Mouse (Mus musculus): Measurements from ENCODE around the gene Rbm26.
A peak's percentile ranks its signal among the peaks of the same experiment; 100 is the strongest.

Rbm26 gene

DNA sequence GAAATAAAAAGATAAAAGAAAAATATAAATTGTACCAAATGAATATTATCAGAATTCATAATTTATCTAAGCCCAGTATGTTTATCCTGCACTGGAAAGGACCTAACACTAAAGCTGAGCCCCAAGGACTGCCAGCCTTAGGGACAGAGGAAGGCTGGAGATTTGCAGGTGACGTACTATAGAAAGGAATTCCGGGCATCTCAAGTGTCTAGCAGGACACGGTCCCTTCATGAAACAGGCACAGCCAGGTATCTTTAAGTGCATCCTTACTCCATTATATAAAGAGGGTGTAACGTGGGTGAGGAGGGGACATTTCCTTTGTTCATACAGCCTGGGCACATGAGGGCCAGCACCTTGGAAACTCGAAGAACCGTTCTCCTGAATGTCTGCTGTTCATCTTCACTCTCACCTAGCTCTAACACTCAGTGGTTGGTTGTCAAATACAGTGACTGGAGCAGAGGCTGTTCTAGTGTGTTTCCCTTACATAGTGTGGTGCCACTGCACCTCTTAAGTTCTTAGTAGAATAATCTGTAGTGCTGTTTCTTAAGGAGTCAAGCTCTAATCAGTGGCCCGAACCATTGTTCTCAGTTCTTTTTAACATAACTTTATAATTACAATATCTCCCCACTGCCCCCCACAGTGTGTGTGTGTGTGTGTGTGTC lies 91.7 kb downstream of the Rbm26 start:
- DNase-seq: peak; percentile 56

GRCm38 (mm10) chr14:105084757-105085330 lies 92.3 kb downstream of the Rbm26 start:
- DNase-seq: peak; percentile 89

DNA sequence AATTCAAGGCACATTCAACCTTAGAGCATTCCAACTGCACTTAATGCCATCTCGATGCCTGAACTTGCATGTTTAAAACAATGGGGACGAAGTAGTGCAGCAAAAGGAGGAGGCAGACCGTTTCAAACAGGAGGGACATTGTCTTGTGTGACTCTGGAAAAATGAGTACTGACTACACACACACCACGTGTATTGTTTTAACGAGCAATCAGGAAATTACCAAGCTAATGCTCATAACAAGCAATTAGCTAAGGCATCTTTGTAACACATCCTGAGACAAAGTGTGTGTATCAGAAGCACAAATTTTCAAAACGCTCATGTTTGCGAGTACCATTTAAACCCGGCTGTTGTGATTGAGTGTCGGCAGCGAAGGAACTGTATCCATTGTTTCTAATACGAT lies 93.0 kb downstream of the Rbm26 start:
- peak; percentile 78 for DNase-seq

DNA sequence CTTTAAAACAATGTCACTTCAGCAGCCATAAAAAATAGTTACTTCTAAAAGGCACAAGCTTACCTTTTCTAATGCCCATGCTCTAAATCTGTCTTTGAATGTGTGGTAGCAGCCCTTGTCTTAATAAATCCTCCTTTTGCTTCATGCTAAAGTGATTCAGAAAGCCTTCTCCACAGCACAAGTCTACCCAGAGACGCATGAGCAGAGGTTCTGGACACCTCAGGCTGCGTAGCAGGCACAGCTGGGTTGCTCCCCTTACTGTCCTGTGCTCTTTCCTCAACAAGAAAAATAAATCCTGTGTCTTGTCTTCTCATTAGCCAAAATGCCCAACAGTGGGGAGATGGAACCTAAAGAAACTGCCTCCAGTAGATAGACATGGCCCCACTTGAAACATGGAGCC lies 102.4 kb downstream of the Rbm26 start:
- DNase-seq: no peak

GRCm38 (mm10) chr14:105074376-105074775 lies 102.8 kb downstream of the Rbm26 start:
- DNase-seq: no peak

DNA sequence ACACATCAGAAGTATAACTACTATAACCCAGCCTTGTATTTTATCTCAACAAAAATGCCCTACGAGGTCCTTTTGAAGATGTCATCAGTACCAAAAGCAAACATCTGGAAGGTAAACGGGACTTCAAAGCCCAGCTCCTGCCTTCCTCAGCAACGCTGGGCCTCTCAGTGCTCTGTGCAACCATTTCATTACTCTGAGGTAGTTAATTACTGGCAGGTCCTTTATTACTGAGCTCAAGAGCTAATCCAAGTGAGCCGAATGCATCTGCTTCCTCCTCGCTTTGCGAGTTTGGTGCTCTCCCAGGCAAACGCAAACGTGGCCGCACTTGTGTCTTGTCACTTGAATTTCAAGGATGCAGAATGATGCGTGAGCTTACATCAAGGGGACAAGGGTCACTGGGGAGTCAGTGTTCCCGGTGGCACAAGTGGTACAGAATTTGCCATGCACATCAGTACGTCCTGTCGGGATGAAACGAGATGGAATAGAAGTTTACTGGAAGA lies 106.1 kb downstream of the Rbm26 start:
- DNase-seq: peak; percentile 39

- DNase-seq: peak; percentile 18
These were observed 106.7 kb downstream of the Rbm26 start for GRCm38 (mm10) chr14:105070258-105071009.

DNA sequence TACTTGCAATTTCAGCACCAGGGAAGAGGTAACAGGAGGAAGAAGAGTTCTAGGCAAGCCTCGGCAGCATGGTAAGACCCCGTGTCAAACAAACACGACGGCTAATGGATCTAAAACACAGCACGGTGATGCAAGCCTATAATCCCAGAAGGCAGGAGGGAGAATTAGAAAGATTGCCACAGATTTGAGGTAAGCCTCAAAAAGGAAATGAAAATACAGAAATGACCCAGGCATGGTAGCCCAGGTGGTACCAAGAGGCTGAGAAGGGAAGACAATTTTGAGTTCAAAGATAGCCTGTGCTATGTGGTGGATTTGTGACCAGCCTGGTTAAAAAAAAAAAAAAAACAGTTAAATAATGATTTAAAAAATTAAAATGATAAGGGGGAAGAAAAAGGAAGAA lies 109.1 kb downstream of the Rbm26 start:
- no peak for DNase-seq

GRCm38 (mm10) chr14:105064243-105064642 lies 112.9 kb downstream of the Rbm26 start:
- DNase-seq: no peak

GRCm38 (mm10) chr14:105061230-105061629 lies 115.9 kb downstream of the Rbm26 start:
- no peak for DNase-seq

DNA sequence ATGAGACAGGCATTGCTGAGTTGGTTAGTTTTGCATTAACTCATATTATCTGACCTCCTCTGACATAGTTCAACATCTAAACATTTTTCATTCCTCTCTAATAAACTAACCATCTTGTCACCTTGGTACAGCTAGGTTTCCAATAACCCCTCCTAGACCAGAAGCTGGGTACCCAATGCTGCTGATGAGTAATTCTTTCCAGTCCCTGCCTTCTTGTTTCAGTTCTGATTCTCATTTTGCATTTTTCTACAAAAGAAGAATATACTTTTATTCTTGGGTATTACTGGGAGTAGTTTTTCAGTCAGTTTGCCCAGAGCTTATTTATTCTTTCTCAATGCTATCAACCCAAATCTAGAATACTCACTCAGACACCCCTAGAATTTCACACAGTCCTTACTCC lies 119.2 kb downstream of the Rbm26 start:
- DNase-seq: no peak
